Mouse (Mus musculus) NIH3T3 (cell line): ENCODE data around the gene 2010111I01Rik.
A peak's percentile ranks its signal among the peaks of the same experiment; 100 is the strongest.
"Not testable (repeated sequence)": the region's sequence is repeated elsewhere in the genome, so short reads cannot be mapped to it uniquely, and the experiment has no call there.

ENCODE experiments used
- DNase-seq: peaks from one replicate; pipeline ENCODE4 v3.0.0-alpha.2; 2012; ENCODE audit warnings: low read depth

2010111I01Rik gene

GRCm38 (mm10) chr13:63350076-63350475 lies 385.4 kb downstream of the 2010111I01Rik start:
- no peak for DNase-seq

- not testable (repeated sequence) for DNase-seq
These were observed 388.6 kb downstream of the 2010111I01Rik start for GRCm38 (mm10) chr13:63353312-63353711.

GRCm38 (mm10) chr13:63356101-63356500 lies 391.4 kb downstream of the 2010111I01Rik start:
- no peak for DNase-seq

DNA sequence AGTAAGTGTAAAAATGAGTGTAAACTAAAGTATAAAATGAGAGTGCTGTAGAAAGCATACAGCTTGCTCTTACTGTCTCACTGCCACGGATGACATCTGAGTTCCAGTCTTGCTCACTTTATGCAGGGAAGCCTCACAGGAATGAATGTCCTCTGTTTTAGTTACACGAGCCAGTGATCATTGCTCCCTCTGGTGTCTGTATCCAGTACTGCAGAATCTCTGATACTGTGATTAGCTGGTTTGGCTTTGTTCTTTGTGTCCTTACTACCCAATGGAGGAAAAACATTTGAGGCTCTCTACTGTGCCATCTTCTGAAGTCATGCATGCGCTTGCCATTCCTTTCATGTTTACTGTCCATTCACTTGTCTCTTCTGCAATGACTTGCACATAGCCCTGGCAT lies 391.9 kb downstream of the 2010111I01Rik start:
- DNase-seq = peak; percentile 78

DNA sequence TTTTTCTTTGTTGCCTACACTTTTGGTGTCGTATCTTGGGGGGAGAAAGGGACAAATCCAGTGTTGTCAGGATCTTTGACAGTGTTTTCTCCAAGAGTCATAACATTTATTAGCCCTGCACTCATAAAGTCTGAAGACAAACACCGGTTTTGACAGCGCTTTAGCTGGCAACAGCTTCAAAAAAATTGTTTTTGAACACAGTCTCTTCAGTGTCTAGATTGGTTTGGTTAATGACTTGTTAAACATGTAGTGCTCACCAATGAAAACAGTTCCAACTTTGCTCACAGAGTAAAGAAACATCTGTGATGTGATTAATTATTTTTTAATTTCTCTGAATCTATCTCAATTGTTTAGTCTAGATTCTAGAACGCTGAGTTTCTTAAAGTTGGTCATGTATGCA lies 394.7 kb downstream of the 2010111I01Rik start:
- no peak for DNase-seq

DNA sequence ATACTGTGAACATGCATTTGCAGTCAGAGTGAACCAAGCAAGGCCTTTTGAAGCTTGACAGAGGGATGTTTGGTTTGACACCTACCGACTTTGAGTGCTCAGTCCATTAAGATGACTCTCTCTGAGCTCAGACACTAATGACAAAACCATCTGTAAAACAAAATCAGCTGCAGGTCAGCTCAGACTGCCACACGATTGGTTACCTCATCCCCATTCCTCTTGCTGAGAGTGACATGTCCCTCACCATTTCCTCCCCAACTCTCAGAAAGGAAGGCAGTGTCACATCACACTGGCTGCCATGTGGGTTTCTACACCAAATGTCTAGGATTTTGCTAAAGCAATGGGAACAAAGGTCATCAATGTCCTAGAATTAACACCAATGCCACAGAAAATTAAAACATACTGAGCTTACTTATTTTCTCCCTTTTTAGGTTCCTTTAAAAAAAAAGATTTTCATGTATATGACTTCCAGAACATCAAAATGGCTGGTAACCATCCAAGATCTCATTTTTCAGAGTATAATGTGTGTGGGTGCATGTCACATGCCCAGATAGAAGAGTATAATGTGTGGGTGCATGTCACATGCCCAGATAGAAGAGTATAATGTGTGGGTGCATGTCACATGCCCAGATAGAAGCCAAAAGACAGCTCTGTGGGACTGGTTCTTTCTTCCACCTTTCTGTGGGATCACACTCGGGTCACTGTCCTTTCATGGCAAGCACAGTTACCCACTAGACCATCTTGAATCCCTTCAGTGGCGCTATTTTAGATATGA lies 395.6 kb downstream of the 2010111I01Rik start:
- DNase-seq = no peak

DNA sequence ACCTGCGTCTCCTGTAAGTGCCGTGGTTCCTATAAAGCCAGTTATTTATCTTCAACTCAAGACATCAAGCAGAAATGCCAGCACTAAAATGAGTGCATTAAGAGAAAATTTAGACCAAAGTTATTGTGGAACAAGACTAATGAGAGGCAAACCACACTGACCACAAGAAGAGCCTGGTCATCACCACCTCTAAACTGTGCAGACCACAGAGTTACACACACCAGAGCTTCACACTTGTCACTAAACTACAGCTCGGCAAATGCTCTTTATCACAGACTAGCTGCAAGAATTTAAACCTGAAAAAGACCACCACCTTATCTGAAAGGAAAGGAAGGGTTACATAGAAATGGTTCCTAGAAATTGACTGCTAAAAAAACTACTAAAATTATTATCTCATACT lies 397.1 kb downstream of the 2010111I01Rik start:
- no peak for DNase-seq

DNA sequence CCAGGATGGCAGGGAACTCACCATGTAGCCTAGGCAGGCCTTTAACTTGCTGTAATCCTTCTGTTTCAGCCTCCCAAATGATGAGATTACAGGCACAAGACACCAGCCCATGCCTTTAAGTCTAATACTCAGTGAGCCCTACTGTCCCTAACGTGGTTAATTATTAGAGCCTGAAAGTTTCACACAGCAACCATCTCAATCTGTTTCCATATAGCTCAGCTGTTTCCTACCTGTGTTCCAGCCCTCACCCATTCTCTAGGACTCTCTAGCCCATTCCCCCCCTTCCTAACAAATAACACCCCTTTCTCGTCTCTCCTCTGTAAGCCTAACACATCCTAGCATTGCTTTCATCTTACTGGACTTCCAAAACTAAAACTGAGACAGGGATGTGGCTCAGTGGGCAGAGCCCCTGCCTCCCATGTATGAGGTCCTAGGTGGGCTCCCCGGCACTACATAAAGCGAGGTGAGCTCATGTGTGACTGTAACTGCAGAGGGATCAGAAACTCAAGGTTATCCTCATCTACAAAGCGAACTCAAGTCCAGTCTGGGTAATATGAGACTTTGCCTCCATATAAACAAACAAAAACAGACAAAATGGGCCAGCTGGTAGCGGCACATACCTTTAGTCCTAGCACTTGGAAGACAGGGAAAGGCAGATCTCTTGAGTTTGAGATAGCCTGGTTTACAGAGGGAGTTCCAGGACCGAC lies 408.9 kb downstream of the 2010111I01Rik start:
- DNase-seq = no peak
